Mouse (Mus musculus) MEL (cell line): Measurements from ENCODE around the gene Fam131b.

Experiments
- CHD2 ChIP-seq: IDR thresholded peaks from 2 replicates; pipeline ENCODE4 v1.6.1; 2011; ENCODE audit warnings: low read length, improper control_type of control experiment
- CTCF ChIP-seq, 3 experiments: IDR thresholded peaks in 2 of 3; conservative IDR thresholded peaks in 1 of 3; 2 replicates each; pipeline ENCODE4 v1.5.1; 2011 to 2012; ENCODE audit warnings: low read length in 3 of 3, low read depth in 2 of 3, mild to moderate bottlenecking in 2 of 3, improper control_type of control experiment in 1 of 3, inconsistent platforms in 1 of 3, mixed read lengths in 1 of 3, moderate library complexity in 1 of 3; ENCODE audit not compliant: control insufficient read depth in 1 of 3, insufficient read depth in 1 of 3, poor library complexity in 1 of 3, severe bottlenecking in 1 of 3
- JUND ChIP-seq: IDR thresholded peaks from 2 replicates; pipeline ENCODE4 v1.6.1; 2011; ENCODE audit warnings: low read depth, mild to moderate bottlenecking, improper control_type of control experiment, low read length
- MXI1 ChIP-seq: IDR thresholded peaks from 2 replicates; pipeline ENCODE4 v1.6.1; 2011; ENCODE audit warnings: mild to moderate bottlenecking, low read depth, low read length, improper control_type of control experiment
- POLR2A ChIP-seq, 2 experiments: IDR thresholded peaks; 2 replicates each; pipeline ENCODE4 v1.6.1; 2011 to 2012; ENCODE audit warnings: low read length in 2 of 2, mild to moderate bottlenecking in 2 of 2, control low read depth in 1 of 2, improper control_type of control experiment in 1 of 2, low read depth in 1 of 2, moderate library complexity in 1 of 2; ENCODE audit not compliant: control insufficient read depth in 1 of 2, insufficient read depth in 1 of 2, poor library complexity in 1 of 2
- ZNF384 ChIP-seq: IDR thresholded peaks from 2 replicates; pipeline ENCODE4 v1.6.1; 2012; ENCODE audit warnings: low read depth, mild to moderate bottlenecking, inconsistent platforms, low read length, improper control_type of control experiment

- TF ChIP-seq CHD2 (no peak), POLR2A (IDR thresholded peaks at IDR 0.05; ENCODE audit: control insufficient read depth in 1 of 2, insufficient read depth in 1 of 2, low read depth in 1 of 2, low read length in 2 of 2, poor library complexity in 1 of 2) (no peak), ZNF384 (no peak), JUND (no peak), MXI1 (no peak), CTCF (IDR thresholded peaks at IDR 0.05 in 2 of 3, conservative IDR thresholded peaks at IDR 0.05 in 1 of 3; ENCODE audit: control insufficient read depth in 1 of 3, insufficient read depth in 1 of 3, low read depth in 2 of 3, low read length in 3 of 3, poor library complexity in 1 of 3, severe bottlenecking in 1 of 3) (no peak)
These were observed 45.4 kb upstream of the Fam131b start for GRCm38 (mm10) chr6:42369870-42370269.
